Mouse (Mus musculus) thymus, postnatal 4 days (tissue): ENCODE data around the gene Mgst3.

Experiments
- DNase-seq: peaks from one replicate; pipeline ENCODE4 v3.0.0; 2021

Gene Mgst3

GRCm38 (mm10) chr1:167387310-167387709 is 6.3 kb downstream of the Mgst3 start:
- no peak for DNase-seq

- no peak for DNase-seq
Measured at GRCm38 (mm10) chr1:167386466-167386865, 7.2 kb downstream of the Mgst3 start.

DNA sequence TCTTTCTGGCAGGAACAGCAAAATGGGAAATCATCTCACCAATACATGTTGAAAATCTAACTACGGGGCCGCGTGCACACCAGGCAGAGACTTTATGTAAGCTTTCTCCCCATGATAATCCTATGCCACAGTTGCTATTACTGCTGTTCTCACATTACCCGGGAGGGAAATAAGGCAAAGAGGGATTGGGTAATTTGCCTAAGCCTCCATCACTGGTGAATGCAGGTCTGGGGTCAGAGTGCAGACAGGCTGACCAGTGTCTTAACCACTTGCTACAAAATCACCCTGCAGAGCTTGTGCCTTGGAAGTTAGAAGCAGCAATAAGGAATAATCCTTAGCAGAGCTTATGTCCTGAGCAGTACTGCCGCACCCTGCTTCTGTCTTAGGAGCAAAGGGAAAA is 8.0 kb downstream of the Mgst3 start:
- DNase-seq: no peak

DNA sequence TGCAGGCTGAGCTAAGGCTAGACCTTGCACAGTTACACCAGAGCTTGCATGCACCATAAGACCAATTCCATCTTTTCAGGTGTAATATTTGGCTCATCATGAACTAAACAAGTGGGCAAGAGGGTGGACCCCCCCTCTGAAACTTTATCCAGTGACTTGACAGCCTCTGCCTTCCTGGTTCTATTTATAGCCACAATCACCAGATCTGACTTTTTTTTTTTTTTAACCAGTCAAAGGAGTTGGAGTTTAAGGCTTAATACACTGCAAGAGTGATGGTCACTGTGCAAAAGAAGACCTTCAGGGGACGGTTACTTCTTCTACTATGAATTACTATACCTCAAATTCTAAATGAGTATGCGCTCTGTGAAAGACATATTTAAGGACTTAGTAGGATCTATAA is 8.4 kb downstream of the Mgst3 start:
- DNase-seq: no peak

GRCm38 (mm10) chr1:167384156-167384555 is 9.5 kb downstream of the Mgst3 start:
- no peak for DNase-seq

DNA sequence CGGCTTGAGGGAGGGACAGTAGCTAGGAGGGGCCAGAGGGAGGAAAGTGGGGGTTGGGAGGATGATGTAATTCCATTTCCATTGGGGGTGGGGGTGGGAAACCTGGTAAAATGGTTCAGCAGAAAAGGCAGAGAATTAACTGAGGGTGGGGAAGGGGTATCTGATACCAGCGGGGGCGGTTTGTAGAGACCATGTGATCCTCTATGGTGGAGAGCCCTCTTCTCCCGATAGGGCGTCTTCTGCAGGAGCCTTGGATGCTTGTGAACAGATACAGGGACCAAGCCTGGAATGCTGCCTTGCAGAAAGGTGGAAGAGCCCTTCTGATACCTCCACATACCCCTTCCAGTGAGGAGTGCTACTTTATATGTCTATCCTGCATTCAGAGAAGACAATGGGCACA is 10.5 kb downstream of the Mgst3 start:
- DNase-seq: no peak

DNA sequence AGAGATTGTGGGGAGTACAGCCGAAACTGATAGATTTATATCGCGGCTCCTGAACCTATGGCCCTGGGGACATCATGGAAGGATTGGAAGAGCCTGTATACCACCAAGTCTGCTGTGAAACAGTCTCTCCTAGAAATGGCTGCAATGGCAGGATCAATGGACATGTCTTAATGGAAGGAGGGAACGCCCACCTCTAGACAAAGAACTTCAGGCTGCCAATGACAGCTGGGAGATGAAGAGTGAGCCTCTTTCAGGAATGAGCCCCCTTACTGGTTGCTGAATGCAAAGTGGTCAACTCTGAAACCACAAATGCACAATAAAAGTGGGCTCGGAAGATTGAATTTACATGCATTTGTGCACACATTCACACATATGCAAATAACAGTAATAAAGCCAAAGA is 10.9 kb downstream of the Mgst3 start:
- no peak for DNase-seq

- no peak for DNase-seq
Measured at GRCm38 (mm10) chr1:167382316-167382715, 11.3 kb downstream of the Mgst3 start.

GRCm38 (mm10) chr1:167381050-167382015 is 12.3 kb downstream of the Mgst3 start:
- no peak for DNase-seq

DNA sequence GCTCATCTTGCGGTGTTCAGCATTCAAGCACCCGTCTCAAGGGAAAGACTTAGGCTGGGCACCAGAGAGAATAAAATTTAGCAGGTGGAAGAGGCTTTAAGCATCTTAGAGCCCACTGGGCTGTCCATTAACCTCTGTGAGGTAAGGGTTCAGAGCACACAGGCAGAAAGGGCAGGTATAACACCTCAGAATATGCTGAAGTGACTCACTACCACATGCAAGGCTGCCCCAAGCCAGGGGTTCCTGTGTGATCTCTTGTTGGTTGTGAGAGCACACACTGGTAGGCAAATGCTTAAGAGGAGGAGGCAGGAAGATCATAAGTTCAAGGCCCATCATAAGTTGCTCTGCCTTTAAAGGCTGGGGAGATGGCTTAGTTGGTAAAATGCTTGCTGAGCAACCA is 13.4 kb downstream of the Mgst3 start:
- DNase-seq: no peak

DNA sequence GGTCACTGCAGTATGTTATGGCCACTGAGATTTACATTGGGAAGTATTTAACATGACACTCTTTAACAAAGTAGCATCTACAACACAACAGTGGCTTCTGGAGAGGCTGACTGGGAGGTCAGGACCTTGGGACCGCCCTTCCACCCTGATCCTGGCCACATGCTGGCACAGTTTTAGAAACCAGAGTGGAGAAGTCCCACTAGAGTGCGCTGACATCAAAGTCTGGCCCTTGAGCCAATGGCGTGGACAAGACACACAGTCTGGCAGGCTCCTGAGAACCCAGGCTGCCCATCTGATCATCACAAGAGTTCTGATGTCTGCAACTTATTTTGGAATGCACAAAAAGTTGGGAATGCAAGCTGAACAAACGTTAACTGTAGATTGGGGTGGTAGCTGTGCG is 13.9 kb downstream of the Mgst3 start:
- DNase-seq: no peak

- no peak for DNase-seq
Measured at GRCm38 (mm10) chr1:167378019-167378418, 15.6 kb downstream of the Mgst3 start.

DNA sequence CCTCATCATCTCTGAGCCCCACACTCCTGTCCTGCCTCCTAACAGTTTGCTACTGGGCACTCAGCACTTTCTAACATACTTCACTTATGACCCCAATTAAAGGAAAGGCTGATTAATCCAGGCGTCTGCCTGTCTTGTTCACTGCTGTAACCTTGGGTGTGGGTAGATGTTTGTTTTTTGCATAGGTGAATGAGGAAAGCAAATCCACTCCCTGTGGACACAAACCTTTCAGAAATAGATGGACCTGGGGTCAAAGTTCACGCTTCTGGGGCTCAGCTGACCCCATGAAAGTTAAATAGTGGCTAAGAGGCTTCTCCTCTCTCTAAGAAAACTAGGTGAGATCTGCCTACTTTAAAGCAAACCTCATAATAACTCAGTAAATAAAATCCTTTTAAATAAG is 18.7 kb downstream of the Mgst3 start:
- DNase-seq: no peak

DNA sequence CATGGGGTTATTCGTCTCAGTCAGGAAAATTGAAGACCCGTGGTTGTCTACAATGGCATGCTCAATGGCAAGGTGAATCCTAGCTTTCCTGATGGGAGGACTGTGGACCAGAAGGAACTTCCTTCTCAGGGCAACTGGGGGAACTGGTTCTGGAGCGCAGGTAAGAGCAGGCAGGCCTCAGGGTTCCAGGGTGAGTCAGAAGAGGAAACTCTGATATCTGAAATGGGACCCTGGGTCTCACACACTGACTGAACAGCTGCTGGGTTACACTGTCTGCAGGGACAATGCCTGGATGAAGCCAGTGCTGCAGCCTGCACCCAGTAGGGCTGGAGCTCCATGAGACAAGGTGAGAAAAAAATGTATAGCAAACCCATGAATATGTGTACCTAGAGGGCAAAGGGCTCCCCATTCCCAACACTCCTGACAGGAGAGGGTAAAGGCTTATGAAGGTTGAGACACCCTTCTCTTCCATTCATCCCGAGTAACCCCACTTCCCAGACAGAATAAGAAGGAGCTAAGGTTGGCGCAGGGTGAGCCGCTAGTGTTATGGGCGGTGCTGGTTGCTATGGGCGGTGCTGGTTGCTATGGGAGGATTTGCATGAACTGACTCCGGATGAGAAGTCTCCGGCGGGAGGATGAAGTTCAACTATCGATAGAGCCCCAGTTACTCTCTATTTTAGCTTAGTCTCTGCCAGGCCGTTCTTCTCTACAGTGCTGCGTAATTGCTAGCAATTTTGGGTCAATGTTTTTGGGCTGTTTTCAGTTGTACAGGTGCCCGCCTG is 19.4 kb downstream of the Mgst3 start:
- DNase-seq: peak; percentile 87

DNA sequence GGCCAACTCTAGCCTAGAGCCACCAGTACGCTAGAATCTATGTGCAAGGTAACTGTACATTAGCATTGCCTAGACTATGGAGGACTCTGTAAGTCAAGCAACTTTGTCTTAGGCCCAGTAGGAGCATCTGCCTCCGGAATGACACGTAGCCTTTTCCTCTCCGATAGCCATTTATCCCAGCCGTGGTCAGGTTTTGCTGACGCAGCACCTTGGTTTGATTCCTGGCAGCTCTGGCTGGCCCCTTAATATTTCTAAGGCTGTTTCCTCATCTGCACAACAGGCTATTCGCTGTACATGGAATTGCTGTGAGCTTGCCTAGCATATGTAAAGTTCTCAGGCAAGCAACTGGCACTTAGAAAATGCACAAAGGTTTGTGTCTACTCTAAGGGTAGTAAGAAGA is 20.9 kb downstream of the Mgst3 start:
- no peak for DNase-seq

GRCm38 (mm10) chr1:167369905-167370304 is 23.7 kb downstream of the Mgst3 start:
- peak; percentile 96 for DNase-seq

GRCm38 (mm10) chr1:167368513-167368912 is 25.1 kb downstream of the Mgst3 start:
- no peak for DNase-seq

DNA sequence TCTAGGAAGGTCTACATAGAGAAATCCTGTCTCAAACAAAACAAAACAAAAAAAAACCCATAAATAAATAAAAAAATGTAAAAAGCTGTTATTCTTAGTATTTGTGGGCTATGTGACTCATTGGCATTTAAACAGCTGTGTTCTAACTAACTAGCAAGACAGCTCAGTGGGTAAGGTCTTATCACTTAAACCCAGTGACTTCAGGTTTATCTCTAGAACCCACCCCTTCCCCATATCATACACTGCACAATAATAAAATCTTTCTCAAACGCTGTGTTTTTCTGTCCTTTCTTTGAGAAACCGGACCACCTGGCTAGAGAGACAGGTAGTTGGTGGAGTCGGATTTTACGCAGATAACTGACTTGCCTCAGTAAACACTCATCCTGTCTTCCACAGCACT is 25.6 kb downstream of the Mgst3 start:
- no peak for DNase-seq

GRCm38 (mm10) chr1:167366621-167367020 is 27.0 kb downstream of the Mgst3 start:
- no peak for DNase-seq

- no peak for DNase-seq
Measured at GRCm38 (mm10) chr1:167365808-167366207, 27.8 kb downstream of the Mgst3 start.

- DNase-seq: no peak
Measured at GRCm38 (mm10) chr1:167363322-167363721, 30.3 kb downstream of the Mgst3 start.

DNA sequence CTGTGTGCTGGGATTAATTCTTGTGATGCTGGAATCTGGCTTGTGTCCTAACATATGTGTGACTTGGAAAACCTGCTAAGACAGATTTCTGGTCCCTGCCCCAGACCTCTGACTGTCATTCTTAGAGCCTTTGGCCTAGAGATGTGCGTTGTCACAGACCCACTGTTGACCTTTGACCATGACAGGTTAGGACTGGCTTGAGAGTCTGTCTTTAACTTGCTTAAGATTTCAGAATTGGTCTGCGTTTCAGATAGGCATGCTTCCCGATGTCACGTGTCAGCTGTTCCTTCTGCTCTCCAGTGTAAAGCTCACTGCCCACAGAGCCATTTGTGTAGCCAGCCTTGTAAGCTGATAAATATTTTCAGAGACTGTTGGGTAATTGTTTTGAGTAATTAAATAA is 30.8 kb downstream of the Mgst3 start:
- DNase-seq: no peak

DNA sequence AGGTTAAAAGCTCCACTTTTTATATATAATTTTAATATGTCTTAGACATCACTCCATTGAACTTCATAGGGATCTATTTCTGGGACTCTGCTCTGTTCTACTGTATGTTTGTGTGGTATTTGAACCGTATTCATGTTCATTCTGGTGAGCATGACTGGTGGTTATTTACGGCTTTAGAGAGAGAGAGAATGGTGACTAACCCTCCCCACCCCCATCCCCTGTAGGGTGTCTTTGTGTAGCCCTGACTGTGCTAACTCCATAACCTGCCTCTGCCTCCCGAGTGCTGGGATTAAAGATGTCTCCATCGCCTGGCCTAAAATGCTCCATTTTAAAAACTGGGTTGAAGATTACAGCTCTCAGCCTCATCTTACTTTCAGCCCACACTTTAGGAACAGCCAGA is 33.4 kb downstream of the Mgst3 start:
- DNase-seq: no peak

GRCm38 (mm10) chr1:167358731-167359130 is 34.9 kb downstream of the Mgst3 start:
- no peak for DNase-seq
